Mouse (Mus musculus) embryonic fibroblast, embryonic 13.5 days (primary cell): ENCODE measurements around the gene Prss53.

Source experiments
- CTCF ChIP-seq: IDR thresholded peaks from 2 replicates; pipeline ENCODE4 v1.5.1; 2011; ENCODE audit warnings: mild to moderate bottlenecking, control low read depth, low read length, moderate library complexity, borderline replicate concordance; ENCODE audit not compliant: insufficient read depth
- POLR2A ChIP-seq: IDR thresholded peaks from 2 replicates; pipeline ENCODE4 v1.6.1; 2011; ENCODE audit warnings: low read depth, mild to moderate bottlenecking, control low read depth, low read length, moderate library complexity

- TF ChIP-seq POLR2A (no peak), CTCF (no peak)
Observed at GRCm38 (mm10) chr7:127908656-127909055, 17.9 kb upstream of the Prss53 start.
